Mouse (Mus musculus): ENCODE data around the gene Igbp1b.

DNA sequence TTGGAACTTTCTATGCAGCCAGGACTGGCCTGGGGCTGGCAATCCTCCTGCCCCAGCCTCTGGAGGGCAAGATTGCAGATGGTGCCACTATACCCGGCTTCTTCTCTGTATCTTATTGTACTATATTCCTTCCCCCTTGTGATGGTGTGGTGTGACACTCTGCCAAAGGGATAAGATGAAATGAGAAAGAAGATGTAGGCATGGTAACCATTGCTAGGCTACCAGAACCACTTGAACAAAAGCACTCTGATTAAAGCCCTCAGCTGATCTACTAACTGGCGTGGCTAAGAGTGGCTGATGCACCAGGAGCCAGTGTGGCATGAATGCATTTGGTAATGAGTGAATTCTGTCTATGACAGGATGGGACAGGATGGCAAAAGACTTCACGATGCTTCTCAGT, at the start of gene Igbp1b:
- no peak for TF ChIP-seq CTCF (IDR thresholded peaks at IDR 0.05; ENCODE audit: extremely low read depth, insufficient read depth, insufficient read length, insufficient replicate concordance)
- no peak for TF ChIP-seq POLR2A (IDR thresholded peaks at IDR 0.05; ENCODE audit: low read depth, low read length)
